Mouse (Mus musculus): Measurements from ENCODE around the gene 3425401B19Rik. TPM values are rescaled to one million over a fixed set of nuclear protein-coding genes. Genes with fewer than 3 reads are reported as not detected.

Gene 3425401B19Rik
- total and polyA plus RNA-seq, 3 experiments: not detected

DNA sequence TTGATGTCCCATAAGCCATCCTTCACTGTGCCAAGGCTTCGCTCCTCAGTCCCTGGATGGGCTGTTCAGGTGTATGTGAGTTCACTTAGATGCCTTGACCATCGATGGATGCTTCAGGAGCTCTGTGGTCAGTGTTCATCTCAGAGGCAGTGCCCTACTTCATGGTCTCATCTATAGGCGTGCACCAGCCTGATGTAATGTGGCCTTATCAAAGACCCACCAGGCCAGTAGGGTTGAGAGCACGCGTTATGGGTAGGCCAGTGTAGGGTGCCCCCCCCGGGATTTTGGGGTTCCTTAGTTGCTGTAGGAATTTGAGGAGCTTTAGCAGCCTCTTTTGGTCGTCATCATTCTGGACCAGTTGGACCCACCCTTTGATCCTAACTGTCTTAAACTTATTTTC, 60.3 kb downstream of the 3425401B19Rik start:
- H3K79me2 ChIP-seq (ENCODE audit: control insufficient read depth, insufficient read depth, low read length, poor library complexity): no peaks in the 10 kb centered on the region
- no peak overlapping the region for H3K27ac ChIP-seq (ENCODE audit: control insufficient read depth, low read depth, low read length)
- no peak overlapping the region for H3K9ac ChIP-seq (ENCODE audit: control insufficient read depth, low read depth, low read length, poor library complexity, severe bottlenecking)
- H3K4me3 ChIP-seq (ENCODE audit: control insufficient read depth in 1 of 2, insufficient read depth in 1 of 2, low read depth in 2 of 2, low read length in 2 of 2): no peak overlapping the region
- H3K27me3 ChIP-seq (ENCODE audit: control insufficient read depth in 1 of 2, insufficient read depth in 2 of 2, low read length in 2 of 2): no peaks in the 10 kb centered on the region; a peak in 1 of 4 replicates
- H3K4me1 ChIP-seq (ENCODE audit: control insufficient read depth in 1 of 2, insufficient read depth in 2 of 2, low read length in 2 of 2): no peaks in the 10 kb centered on the region
- no peak for TF ChIP-seq KAT2A (conservative IDR thresholded peaks at IDR 0.05; ENCODE audit: low read depth, low read length)
- TF ChIP-seq USF1 (IDR thresholded peaks at IDR 0.05; ENCODE audit: low read depth, low read length): no peak
- DNase-seq (ENCODE audit: low read depth, low spot score): no peak
- H3K9me3 ChIP-seq (replicated peaks; ENCODE audit: insufficient read depth, low read length): no peaks in the 10 kb centered on the region
- H3K36me3 ChIP-seq (ENCODE audit: control insufficient read depth in 1 of 2, insufficient read depth in 2 of 2, low read length in 2 of 2): no peaks in the 10 kb centered on the region

DNA sequence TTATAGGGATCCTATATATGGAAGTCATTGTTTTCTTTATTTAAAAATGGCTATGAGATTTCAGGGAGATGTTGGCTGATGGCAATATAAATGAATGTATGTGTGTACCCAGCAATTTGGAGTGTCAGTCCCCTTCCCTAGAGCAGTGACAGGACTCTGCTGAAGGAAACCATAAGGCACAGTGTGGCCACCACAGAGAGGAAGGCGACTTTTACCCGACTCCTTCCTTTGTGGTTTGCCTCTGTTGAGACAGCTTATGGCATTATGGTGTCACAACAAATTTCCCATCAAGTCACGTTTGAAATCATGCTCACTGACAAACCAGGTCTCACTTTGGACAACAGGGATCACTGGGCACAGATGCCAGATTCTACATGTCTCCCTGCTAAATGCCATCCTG, 60.8 kb downstream of the 3425401B19Rik start:
- no peak for TF ChIP-seq MXI1 (IDR thresholded peaks at IDR 0.05; ENCODE audit: low read depth, low read length)
- TF ChIP-seq JUND (IDR thresholded peaks at IDR 0.05; ENCODE audit: low read depth, low read length): no peak
- no peak for TF ChIP-seq RAD21 (IDR thresholded peaks at IDR 0.05; ENCODE audit: low read depth, low read length)
- no peak for TF ChIP-seq HCFC1 (IDR thresholded peaks at IDR 0.05; ENCODE audit: low read depth, low read length)
- TF ChIP-seq SIN3A (IDR thresholded peaks at IDR 0.05; ENCODE audit: low read length): no peak
- no peak for TF ChIP-seq NELFE (IDR thresholded peaks at IDR 0.05; ENCODE audit: low read depth, low read length)
- TF ChIP-seq BHLHE40 (IDR thresholded peaks at IDR 0.05; ENCODE audit: borderline replicate concordance, low read depth, low read length): no peak
- TF ChIP-seq SMC3 (IDR thresholded peaks at IDR 0.05; ENCODE audit: low read depth, low read length): no peak
- TF ChIP-seq TBP (IDR thresholded peaks at IDR 0.05; ENCODE audit: low read depth, low read length): no peak
- TF ChIP-seq USF2 (IDR thresholded peaks at IDR 0.05; ENCODE audit: borderline replicate concordance in 1 of 2, insufficient read depth in 1 of 2, low read depth in 1 of 2, low read length in 2 of 2): no peak
- TF ChIP-seq NRF1 (IDR thresholded peaks at IDR 0.05; ENCODE audit: insufficient read depth, low read depth, low read length, poor library complexity, severe bottlenecking): no peak
- no peak for TF ChIP-seq MAFK (IDR thresholded peaks at IDR 0.05; ENCODE audit: borderline replicate concordance, low read depth, low read length)
- no peak for TF ChIP-seq ZC3H11A (IDR thresholded peaks at IDR 0.05; ENCODE audit: low read depth, low read length)
- no peak for TF ChIP-seq POLR2A (IDR thresholded peaks at IDR 0.05; ENCODE audit: control insufficient read depth in 1 of 2, insufficient read depth in 1 of 2, low read depth in 1 of 2, low read length in 2 of 2, poor library complexity in 1 of 2)
- no peak for TF ChIP-seq CTCF (IDR thresholded peaks at IDR 0.05 in 2 of 3, conservative IDR thresholded peaks at IDR 0.05 in 1 of 3; ENCODE audit: control insufficient read depth in 1 of 3, insufficient read depth in 1 of 3, low read depth in 2 of 3, low read length in 3 of 3, poor library complexity in 1 of 3, severe bottlenecking in 1 of 3)
- TF ChIP-seq ETS1 (IDR thresholded peaks at IDR 0.05; ENCODE audit: low read depth, low read length): no peak
- no peak for TF ChIP-seq MEF2A (IDR thresholded peaks at IDR 0.05; ENCODE audit: extremely low read depth, insufficient replicate concordance, low read depth, low read length, poor library complexity, severe bottlenecking)
- no peak for TF ChIP-seq CHD2 (IDR thresholded peaks at IDR 0.05; ENCODE audit: low read length)
- TF ChIP-seq KAT2A (conservative IDR thresholded peaks at IDR 0.05; ENCODE audit: low read depth, low read length): no peak
- TF ChIP-seq EP300 (IDR thresholded peaks at IDR 0.05; ENCODE audit: low read depth in 1 of 2, low read length in 2 of 2): no peak
- Histone ChIP-seq H3K27ac (ENCODE audit: control insufficient read depth, low read depth, low read length) (no peak overlapping the region), H3K79me2 (ENCODE audit: control insufficient read depth, insufficient read depth, low read length, poor library complexity) (no peaks in the 10 kb centered on the region), H3K9me3 (replicated peaks; ENCODE audit: insufficient read depth, low read length) (no peaks in the 10 kb centered on the region), H3K4me1 (ENCODE audit: control insufficient read depth in 1 of 2, insufficient read depth in 2 of 2, low read length in 2 of 2) (no peaks in the 10 kb centered on the region), H3K27me3 (ENCODE audit: control insufficient read depth in 1 of 2, insufficient read depth in 2 of 2, low read length in 2 of 2) (no peaks in the 10 kb centered on the region; a peak in 1 of 4 replicates), H3K9ac (ENCODE audit: control insufficient read depth, low read depth, low read length, poor library complexity, severe bottlenecking) (no peak overlapping the region), H3K36me3 (ENCODE audit: control insufficient read depth in 1 of 2, insufficient read depth in 2 of 2, low read length in 2 of 2) (no peaks in the 10 kb centered on the region), H3K4me3 (ENCODE audit: control insufficient read depth in 1 of 2, insufficient read depth in 1 of 2, low read depth in 2 of 2, low read length in 2 of 2) (no peak overlapping the region)
- DNase-seq (ENCODE audit: low read depth, low spot score): no peak

Measured in MEL (cell line).